Mouse (Mus musculus) CD4-positive, CD25-positive, alpha-beta regulatory T cell, adult 9 weeks (primary cell): Measurements from ENCODE around the gene Zfp758. TPM values are rescaled to one million over a fixed set of nuclear protein-coding genes. Genes with fewer than 3 reads are reported as not detected.

Experiments used
- polyA plus RNA-seq: library from polyadenylated mRNA; unstranded; fragments of 100-300 nt; shearing (Covaris generic); gene quantifications from one replicate; pipeline ENCODE4 v1.2.1, GENCODE M21; 2017

The Zfp758 gene
- polyA plus RNA-seq, result 22.2 TPM

GRCm38 (mm10) chr17:22361101-22361781 is at the start of gene Zfp758, which contains the start of gene Zfp944:
Gene Zfp758, plus strand, starts transcription at chr17:22361453.
Gene Zfp944, minus strand, starts transcription at chr17:22361400.

GRCm38 (mm10) chr17:22314730-22315226 is 46.5 kb upstream of the Zfp758 start, which contains the start of gene CT030661.1:
Gene CT030661.1, minus strand, starts transcription at chr17:22314837.

GRCm38 (mm10) chr17:22423952-22424617 is 62.8 kb downstream of the Zfp758 start, which contains the start of gene Zfp946:
Gene Zfp946, plus strand, starts transcription at chr17:22424222.

Other genes with a start within 250 kb of the Zfp758 start
- 2.1 TPM for gene Zfp947, start 195.3 kb upstream of the Zfp758 start, polyA plus RNA-seq
- gene Zfp994, start 135.8 kb upstream of the Zfp758 start, polyA plus RNA-seq, result 5.6 TPM
- 17.0 TPM for gene CT030661.1, start 46.6 kb upstream of the Zfp758 start, polyA plus RNA-seq
- 15.5 TPM for gene Zfp944, start 53 bp upstream of the Zfp758 start, polyA plus RNA-seq
- gene Zfp946, start 62.8 kb downstream of the Zfp758 start, polyA plus RNA-seq, result 3.2 TPM
- gene Vmn2r111, start 212.0 kb downstream of the Zfp758 start, polyA plus RNA-seq, result not detected
- gene Vmn2r112, start 239.5 kb downstream of the Zfp758 start, polyA plus RNA-seq, result not detected